Mouse (Mus musculus): ENCODE results near the gene Tvp23a.

The Tvp23a gene

DNA sequence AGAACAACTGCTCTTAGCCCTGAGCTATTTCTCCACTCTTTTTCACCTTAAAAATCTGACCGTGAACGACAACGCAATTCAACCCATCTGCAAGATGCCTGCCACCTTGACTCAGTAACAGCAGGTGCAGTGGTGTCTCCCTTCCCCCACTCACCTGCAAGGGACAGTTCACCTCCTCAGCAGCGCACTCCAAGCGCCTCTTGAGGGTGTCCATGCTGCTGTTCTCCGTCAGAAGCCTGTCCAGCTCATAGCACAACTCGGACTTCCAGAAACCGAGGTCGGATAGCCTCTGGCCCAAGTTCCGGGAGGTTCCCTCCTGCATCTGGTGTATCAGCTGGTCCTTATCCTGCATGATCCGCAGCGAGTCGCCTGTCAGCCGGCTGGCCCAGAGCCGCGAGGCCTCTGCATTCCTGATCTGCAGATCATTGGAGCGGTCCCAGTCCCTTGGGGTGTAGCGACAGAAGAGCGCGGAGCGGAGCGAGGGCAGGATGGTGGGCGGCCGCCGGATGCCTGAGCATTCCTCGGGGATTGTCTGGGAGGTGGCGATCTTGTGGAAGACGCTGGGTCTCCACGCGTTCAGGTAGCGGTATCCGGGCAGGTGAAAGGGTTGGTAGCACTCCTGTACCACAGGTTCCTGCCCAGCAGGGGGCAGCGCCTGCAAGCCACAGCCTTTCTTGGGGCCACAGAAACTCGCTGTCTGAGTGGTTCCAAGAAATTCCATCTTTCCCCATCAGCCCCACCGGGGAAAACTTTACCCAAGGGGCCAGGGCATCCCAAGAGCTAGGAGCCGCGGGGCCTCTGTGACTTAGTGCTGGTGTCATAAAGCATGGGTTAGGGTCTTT, 52.2 kb downstream of the Tvp23a start, which contains the start of gene Tekt5:
Gene Tekt5, minus strand, starts transcription at position 792 of the 842 bp plus-strand sequence.
- DNase-seq (ENCODE audit: low spot score in 2 of 2) = peak in 1 of 2 experiments; percentile 58

DNA sequence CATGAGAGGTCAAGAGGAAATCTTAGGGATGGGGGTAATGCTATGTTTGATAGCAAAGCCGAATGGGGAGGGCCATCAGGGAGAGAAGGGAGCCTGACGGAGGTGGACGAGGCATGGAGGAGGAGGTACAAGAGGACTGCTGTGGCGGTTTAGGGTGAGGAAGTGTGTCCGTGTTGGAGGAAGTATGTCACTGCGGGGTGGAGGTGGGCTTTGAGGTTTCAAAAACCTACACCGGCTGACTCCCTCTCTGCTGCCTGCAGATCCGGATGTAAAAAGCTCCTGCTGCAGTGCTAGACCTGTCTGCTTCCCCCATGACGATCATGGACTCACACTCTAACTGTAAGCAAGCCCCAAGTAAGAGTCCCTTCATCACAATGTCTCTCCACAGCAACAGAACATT, 54.6 kb downstream of the Tvp23a start:
- no peak for DNase-seq (ENCODE audit: low spot score in 2 of 2)

DNA sequence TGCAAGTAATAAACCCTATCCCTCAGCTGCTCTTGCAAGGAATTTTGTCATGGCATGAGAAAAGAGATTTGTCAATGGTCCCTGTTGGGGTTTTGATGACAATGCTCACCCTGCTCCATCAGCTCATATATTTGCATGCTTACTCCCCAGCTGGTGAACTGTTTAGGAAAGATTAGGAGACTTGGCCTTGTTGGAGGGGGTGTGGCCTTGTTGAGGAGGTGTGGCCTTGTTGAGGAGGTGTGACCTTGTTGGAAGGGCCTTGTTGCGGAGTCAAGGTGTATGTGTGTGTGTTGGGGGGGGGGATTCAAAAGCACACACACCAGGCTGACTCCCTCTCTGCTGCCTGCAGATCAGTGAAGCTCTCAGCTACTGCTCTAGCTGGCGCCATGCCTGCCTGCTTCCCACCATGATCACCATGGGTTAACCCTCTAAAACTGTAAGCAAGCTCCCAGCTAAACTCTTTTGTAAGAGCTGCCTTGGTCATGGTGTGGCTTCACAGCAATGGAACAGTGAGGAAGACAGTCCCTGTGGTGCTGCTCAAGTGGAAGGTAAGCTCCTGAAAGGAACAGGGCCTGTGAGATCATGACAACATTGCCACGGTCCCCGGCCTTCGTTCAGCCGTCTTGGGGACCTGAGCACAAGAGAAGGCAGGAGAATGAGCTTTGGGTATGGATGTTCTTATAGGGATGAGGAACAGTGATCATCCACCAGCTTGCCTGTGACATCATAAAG, 58.4 kb downstream of the Tvp23a start:
- no peak for DNase-seq (ENCODE audit: low spot score in 2 of 2)

- no peak for DNase-seq (ENCODE audit: low spot score in 2 of 2)
These were observed 61.9 kb downstream of the Tvp23a start for GRCm38 (mm10) chr16:10385261-10385660.

- no peak for DNase-seq (ENCODE audit: low spot score in 2 of 2)
These were observed 62.6 kb downstream of the Tvp23a start for GRCm38 (mm10) chr16:10384544-10384943.

GRCm38 (mm10) chr16:10384060-10384497, 63.1 kb downstream of the Tvp23a start:
- DNase-seq (ENCODE audit: low spot score in 2 of 2) = no peak

DNA sequence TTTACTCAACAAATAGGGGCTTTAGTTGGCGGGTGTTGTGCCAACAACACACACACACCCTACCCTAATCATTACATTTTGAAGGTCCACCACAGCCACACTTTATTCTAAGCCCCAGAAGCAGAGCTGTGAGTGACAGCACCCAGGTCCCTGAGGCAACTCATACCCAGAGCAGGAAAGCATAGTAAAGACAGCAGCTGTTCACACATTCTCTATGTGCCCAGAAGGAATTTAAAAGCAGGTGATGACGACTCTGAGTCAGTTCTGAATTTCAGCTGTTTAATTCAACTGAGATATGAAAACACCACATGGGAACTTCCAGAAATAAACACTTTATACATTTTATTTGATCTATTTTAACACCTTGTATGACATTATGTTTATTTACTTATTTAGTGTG, 67.6 kb downstream of the Tvp23a start:
- DNase-seq (ENCODE audit: low spot score in 2 of 2) = no peak

- no peak for DNase-seq (ENCODE audit: low spot score in 2 of 2)
These were observed 69.9 kb downstream of the Tvp23a start for GRCm38 (mm10) chr16:10377286-10377685.

GRCm38 (mm10) chr16:10374254-10375011, 72.7 kb downstream of the Tvp23a start:
- peak in 1 of 2 experiments; percentile 67 for DNase-seq (ENCODE audit: low spot score in 2 of 2)

GRCm38 (mm10) chr16:10372372-10372771, 74.8 kb downstream of the Tvp23a start:
- no peak for DNase-seq (ENCODE audit: low spot score in 2 of 2)
